Mouse (Mus musculus) large intestine, adult 2 months (tissue): ENCODE data around the gene Clec1a. TPM values are rescaled to one million over a fixed set of nuclear protein-coding genes. Genes with fewer than 3 reads are reported as not detected.
A peak's percentile ranks its signal among the peaks of the same experiment; 100 is the strongest.
"Not testable (repeated sequence)": the region's sequence is repeated elsewhere in the genome, so short reads cannot be mapped to it uniquely, and the experiment has no call there.

Source experiments
- DNase-seq: peaks from one replicate; pipeline ENCODE4 v3.0.0-alpha.2; 2012; ENCODE audit warnings: low read depth, low spot score
- WGBS: fragments of 180-500 bp; shearing (Covaris S2); methylation state at CpG from one replicate; pipeline ENCODE4 v1.1.7; 2018; 5-methylcytosine and 5-hydroxymethylcytosine counted together
- polyA plus RNA-seq: library from polyadenylated mRNA; depleted of rRNA; stranded (reverse); fragments of >200 nt; gene quantifications from 2 replicates; pipeline ENCODE4 v1.2.3, GENCODE M21; 2012; rRNA removed

Clec1a gene
- polyA plus RNA-seq = 0.24 and 0.58 TPM in 2 replicates

DNA sequence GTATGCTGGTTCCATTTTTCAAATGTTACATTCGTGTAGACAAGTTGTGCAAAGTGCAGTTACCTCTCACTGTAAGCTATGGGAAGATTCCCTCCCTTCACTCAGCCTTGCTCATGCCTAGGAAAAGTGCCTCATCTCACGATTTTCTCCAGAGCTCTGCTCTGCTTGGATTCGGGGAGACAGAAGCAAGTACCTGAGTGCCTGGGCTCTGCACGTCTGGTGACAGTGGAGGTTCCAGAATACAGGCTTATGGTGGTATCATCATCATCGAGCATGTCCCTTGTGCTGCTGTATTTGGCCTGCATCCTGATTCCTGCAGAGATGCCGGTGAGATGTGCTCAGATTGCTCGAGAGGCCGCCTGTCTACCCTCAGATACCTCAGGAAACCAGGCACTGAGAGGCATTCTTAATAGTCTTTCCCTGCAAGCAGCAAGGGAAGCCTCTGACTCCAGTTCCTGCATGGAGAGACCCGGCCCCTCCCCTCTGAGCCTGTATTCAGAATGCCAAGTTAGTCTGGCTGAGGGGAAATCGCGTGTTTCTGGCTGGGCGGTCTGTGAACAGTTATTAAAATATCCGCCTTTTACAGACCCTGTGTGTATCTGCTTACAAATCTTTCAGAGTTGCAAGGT lies at the start of gene Clec1a:
Clec1a (minus strand) TSS at position 590 of the 629 bp plus-strand sequence.
- WGBS = 56% methylated on average over 13 of the region's 13 CpGs
- DNase-seq = no peak

DNA sequence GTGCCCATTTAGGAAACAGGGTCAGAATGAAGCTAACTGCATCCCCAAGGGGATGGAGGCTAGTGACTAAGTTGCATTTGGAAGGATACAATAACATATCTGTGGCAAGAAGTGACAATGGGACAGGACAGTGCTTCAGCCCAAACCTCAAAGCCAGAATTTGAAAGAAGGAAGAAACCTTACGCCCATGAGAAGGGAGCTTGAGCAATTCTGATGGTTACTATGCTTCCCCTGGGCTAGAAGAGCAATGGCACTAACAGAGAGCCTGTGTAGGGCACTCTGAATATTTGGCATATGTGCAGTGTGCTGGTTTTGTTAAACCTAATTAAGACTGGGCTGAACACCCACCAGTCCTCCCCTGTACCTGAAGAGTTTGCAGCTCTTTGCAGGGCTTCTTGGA lies 47.7 kb upstream of the Clec1a start:
- 85% methylated on average over 1 of the region's 1 CpGs for WGBS
- not testable (repeated sequence) for DNase-seq

DNA sequence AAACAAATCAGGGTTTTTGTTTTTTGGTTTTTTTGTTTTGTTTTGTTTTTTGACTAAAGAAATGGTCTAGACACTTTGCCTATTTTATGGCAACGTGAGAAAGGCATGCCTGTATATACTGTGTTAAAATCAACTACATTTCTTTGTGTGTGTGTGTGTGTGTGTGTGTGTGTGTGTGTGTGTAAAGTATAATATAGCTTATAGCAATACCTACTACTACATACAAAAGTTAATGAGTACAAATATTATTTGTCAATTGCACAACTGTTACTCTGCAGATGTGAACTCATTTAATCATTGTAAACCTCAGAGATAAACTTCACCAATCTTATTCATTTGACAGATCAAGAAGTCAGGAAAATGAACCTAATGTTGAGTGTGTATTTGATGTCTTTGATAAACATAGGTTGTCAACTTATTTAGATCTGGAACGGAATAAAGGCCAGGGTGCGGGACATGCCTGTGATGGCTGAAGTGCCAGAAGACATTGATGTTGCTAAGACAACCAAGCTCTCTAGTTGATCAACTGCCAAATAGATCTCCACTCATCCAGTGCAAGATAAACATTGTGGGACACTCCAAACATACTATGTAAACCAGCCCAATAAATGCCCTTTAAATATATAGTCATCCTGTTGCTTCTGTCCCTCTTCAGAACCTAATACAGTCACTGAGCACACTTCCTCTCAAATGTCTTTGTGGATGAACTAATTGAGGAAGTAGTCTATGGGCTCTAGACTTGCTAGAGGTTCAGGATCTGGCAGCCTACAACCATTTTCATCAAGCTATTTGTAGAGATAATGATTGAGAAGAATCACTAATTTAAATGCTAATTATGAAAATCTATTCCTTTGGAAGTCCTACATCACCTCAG lies 45.8 kb upstream of the Clec1a start:
- 76% methylated on average over 3 of the region's 3 CpGs for WGBS

DNA sequence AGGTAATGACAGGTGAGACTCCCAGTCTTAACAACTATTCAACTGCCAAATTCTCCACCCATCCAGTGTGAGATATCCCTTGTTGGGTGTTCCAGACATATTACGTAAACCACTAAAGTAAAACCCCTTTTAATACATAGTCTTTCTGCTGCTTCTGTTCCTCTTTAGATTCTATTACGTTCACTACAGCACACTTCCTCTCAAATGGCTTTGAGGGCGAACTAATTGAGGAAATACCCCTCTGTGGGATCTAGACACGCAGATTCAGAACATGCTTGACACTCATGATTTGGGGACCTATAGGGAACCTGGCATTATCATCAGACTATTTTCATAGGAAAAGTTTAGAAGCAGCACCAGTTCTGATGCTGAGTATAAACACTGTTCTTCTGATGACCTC lies 43.1 kb upstream of the Clec1a start:
- no peak for DNase-seq
- 78% methylated on average over 4 of the region's 4 CpGs for WGBS

More for the DNA sequence above, 45.8 kb upstream of the Clec1a start:
- no peak for DNase-seq

DNA sequence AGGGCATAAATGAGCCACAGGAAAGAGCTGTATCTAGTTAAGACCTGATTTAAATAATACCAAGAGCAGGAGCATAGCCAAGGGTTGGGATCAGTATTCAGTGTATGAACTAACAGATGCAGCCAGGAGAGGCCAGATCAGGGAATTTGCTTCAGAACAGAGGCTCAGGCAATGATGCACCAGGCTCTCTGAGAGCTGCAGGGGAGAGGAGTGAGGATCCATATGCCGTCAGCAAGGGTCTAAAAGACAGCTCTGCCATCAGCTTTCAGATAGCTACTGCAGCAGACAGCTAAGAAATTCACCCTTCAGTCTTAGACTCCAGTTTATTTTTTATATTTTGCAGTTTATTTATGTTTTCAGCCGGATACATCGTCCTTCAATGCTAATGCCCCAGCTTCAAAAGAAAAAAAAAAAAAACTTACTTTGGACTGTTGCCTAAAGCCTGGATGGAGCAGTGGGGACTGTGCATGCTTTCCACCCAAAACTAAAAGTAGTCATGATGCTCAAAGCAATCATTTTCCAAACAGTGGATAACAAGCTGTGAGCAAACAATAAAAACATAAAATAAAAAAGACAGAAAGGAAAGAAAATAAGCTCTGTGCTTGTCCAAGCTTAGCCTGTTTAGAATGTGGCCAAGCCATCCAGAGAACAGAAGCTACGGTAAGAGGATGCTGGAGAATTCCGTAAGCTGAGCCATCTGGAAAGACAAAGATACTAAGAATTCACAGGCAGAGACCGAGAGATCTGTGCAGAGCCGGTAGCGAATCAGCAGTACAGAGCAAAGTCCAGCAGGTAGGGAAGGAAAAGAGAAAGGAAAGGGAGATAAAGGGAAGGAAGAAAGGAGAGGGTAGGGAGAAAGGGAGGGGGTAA lies 28.5 kb upstream of the Clec1a start:
- 38% methylated on average over 8 of the region's 8 CpGs for whole genome bisulfite sequencing
- DNase-seq = no peak

DNA sequence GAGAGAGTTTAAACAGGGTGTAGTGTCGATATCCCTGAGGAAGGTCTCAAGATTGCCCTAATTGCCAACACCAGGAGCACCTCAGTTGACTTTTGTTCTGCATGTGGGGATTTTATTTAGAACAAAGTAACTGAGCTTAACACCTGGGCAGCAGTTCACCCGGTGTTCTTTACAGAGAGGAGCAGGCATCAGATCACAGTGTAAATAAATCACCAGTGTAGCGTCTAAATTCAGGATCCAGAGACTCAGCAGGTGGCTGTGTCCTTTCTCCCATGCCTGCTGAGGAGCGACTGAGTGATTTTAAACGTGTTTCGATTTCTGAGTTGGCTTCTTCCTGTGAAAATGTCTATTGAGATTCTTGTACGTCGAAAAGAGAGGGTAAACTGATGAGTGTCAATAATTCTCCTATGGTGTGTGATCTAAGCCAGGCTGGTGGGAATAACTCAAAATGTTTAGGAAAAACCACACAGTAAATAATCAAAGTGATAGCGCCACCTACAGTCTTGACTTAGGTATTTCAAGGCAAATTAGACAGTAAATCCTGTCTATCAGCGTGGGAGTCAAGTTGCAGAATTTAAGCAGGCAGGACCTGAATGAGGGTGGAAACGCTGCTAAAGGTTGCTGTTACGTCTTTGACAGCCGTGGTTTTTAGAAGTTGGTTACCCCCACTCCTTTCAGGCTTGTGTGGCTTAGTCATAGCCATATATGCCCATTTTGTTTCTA lies 24.8 kb upstream of the Clec1a start:
- WGBS = 26% methylated on average over 13 of the region's 13 CpGs
- no peak for DNase-seq

DNA sequence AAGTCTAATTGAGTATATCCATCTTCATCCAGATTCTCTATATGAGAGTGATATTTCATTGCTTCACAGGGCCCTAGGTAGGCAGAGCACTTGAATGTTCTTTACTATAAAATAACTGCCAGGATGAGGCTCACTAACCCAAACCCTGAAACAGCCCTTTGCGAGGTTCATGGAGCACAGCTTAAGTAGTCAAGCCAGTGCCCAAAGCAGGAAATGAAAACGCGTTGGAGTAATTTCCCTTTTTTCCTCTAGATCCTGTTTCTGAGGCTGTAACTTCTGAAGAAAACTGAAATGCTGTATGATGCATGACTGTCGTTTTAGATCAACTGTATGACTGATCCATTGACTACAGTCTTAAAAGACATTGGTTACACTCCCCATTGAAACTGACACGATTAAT lies 20.8 kb upstream of the Clec1a start:
- WGBS = 76% methylated on average over 5 of the region's 5 CpGs
- DNase-seq = no peak

DNA sequence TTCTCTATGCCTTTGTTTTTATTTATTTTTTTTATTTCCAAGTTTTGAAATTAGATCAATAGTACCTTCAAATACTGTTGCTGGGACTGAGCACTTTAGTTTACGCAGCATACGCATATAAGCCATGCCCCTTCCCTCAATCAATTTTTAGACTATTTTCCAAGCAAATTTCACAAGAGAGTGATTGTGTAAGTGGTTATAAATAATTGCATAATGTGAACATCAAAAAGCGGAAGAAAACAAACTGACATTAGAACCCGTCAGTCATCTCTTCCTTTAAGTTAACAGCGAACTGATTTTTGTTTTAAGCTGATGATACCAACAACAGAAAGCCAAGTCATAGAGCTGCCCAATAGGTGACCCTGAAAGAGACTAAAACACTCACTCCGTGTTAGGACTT lies 19.6 kb upstream of the Clec1a start:
- no peak for DNase-seq

DNA sequence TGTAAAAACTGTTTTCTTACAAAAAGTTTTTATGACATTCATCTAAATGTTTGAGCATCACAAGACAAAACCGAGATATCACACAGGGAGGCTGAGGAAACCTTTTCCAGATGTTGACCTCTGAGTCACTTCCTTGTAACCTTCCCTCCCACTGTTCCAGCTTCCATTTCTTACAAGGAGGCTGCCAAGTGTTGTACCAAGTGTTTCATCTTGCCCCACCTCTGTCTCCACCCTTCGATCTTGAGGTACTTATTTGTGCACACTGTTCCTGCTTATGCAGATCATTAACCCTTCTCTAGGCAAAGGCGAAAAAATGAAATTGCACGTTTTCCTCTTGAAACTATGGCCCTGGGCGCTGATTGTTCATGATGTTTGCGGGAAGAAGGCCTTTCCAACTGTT lies 2.1 kb downstream of the Clec1a start:
- whole genome bisulfite sequencing = 39% methylated on average over 6 of the region's 6 CpGs
- no peak for DNase-seq

More for the DNA sequence above, 19.6 kb upstream of the Clec1a start:
- 89% methylated on average over 6 of the region's 6 CpGs for whole genome bisulfite sequencing

DNA sequence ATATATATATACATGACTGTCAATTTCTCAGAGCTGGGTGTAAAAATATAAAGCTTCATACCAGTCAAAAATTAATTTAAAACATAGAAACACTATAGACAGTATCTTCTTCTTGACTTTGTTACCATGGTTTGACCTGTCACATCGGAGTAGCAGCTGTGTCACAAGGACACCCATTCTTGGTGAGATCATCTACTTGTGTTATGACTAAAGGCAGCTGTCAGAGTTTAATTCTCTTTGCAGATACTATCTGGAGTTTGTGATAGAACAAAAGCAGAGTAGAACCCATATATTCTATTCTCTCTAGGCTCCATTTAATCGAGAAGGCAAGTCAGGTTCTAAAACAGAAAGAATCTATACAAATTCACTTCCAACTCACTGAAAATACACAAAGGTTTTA lies 13.8 kb downstream of the Clec1a start:
- 84% methylated on average over 2 of the region's 2 CpGs for WGBS
- DNase-seq = no peak

DNA sequence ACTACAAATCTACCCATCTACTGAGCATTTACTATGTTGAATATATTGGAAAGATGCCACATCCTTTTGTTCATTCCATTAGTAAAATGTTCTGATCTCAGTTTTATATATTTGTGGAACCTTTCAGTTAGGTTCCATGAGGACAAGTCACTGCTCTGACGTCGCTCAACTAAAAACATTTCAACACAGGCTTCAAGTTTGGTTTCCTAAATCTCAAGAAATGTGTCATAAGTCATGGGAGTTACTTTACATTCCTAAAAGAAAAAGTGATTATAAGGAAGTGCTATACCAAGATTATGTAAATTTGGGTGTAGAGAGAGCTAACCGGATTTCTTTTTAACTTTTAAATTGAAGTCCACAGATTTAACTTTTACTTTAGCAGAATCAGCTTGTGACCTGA lies 15.8 kb downstream of the Clec1a start:
- 69% methylated on average over 3 of the region's 3 CpGs for WGBS
- no peak for DNase-seq

DNA sequence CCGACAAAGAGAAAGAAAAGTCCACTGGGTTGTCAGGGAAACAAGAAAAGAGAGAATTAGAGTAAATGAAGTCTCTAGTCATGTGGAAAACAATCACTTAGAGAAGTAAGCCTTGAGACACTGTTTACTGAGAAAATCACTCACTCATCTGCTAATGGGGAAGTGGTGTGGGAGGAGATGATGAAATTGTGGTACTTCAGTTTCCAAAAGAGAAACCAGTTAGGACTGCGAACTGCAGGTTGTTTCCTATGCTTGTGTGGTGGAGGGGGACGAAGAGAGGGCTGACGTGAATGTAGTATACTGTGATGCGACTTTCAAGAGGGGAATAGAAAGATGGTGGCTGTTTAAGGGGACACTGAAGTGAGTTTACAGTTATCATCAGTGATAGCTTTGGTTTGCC lies 17.6 kb downstream of the Clec1a start:
- DNase-seq = no peak
- 80% methylated on average over 5 of the region's 5 CpGs for WGBS

DNA sequence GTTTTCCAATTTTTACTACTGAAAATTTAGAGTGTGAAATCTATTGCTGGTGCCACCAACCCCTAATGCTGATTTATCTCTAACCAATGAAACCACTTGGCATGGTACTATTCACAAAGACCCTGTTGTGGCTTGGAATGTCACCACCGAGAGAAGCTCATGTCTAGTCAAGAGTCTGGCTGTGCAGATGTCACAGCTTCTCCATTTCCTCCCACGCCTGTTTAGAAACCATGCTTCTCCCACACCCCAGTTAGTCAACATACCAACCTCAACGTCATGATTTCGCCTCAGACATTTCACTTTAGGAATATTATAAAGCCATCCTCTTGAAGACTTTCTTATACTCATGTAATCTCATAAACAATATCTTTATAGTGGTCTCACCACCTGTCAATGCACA lies 24.5 kb downstream of the Clec1a start:
- 66% methylated on average over 4 of the region's 4 CpGs for WGBS
- DNase-seq = no peak

DNA sequence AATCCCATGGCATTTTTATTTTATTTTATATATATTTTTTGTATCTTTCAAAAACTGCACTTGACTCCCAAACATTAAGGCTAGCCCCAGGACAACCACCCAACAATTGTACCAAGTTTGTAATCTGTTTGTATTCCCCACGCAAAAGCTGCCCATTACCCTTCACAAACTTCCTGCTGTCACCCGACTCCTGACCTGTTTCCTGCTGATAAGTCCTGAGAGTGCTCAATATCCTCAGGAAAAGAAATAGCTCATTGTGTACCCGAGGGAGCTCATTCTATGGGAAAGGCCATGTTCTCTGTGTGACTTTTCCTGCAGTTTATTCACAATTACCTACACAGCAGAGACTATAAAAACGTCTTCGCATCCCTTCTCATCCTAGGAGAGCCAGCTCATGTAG lies 26.0 kb downstream of the Clec1a start:
- WGBS = 20% methylated on average over 5 of the region's 5 CpGs
- DNase-seq = no peak

DNA sequence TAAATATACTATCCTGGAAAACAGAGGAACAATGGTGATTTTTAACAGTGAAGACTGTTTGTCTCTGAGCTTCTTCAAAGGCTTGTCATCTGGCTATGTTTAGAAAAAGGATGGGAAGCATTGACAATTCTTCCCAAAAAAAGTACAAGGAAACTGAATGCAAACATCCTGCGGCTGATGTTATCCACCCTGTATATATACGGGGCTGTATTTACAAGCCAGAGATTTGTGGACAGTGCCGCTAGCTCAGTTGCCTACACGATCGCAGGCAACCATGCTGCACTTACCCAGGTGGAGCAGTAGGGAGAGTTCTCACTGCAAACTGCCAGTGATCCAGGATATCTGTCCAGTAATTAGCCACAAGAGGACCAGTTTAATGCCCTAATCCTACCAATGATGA lies 26.6 kb downstream of the Clec1a start:
- DNase-seq = no peak
- 43% methylated on average over 5 of the region's 5 CpGs for WGBS

DNA sequence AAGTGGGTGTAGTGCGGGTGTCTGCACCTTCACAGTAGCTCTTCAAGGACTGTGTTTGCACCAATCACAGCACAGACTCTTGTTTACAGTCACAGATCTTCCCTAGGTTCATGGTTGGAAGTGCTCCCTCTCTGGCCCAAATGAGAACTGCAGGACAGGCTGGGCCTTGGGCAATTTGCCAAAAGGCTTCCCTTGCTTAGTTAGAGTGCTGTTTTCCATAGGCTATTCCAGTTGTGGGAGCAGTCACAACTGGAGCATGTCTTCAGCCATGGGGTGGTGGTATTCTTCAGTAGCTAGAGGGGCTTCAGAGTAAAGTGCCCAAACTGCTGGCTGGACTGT lies 28.1 kb downstream of the Clec1a start:
- peak; percentile 57 for DNase-seq
- 18% methylated on average over 1 of the region's 1 CpGs for WGBS

DNA sequence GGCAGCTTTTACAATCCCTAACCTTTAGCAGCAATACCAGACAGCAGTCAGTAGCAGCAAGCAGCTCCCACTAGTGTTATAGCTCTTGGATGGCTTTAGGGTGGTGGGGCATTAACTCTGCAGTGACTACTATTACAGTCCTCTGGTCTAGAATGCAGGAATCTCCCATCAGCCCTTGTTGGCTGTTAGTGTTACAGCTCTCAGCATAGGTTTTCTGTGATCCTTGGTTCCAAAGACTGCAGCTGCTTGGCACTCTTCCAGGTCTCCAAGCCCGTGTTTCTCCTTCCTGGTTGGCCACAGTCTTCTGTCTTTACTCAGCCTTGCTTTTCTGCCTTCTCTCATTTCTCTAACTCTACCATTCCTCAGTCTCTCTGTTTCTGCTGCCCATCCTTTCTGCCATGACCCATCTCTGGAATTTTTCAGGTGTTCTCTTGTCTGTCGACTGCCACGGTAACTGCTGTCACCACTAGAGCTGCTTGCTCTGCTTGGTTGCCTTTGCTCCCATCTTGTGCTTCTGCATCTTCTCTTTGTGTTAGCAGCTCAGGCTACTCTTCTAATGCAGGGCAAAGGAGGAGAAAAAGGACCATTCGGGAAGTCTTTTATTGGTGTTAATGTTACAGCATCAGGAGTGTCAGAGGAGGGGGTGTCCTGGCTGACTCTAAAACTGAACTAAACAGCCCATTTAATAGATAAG lies 28.6 kb downstream of the Clec1a start:
- WGBS = 18% methylated on average over 4 of the region's 4 CpGs
- peak; percentile 48 for DNase-seq

DNA sequence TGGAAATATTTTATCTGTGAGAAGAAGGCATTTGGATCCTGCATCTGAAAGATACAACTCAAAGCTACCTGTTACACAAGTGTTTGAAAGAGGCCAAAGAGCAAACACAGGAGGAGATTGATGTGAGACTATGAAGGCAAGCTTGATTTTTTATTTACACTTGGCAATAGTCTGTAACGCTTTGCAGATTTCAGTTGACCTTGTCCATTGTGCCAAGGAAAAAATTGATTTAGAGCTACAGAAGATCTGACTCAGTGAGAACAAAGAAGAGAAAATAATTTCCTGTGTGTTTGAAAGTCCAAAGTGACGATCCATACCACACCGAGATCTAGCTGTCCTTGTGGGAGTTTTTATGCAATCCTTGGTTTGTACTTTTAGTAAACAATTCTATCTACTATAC lies 29.5 kb downstream of the Clec1a start:
- no peak for DNase-seq
- WGBS = 24% methylated on average over 3 of the region's 3 CpGs

DNA sequence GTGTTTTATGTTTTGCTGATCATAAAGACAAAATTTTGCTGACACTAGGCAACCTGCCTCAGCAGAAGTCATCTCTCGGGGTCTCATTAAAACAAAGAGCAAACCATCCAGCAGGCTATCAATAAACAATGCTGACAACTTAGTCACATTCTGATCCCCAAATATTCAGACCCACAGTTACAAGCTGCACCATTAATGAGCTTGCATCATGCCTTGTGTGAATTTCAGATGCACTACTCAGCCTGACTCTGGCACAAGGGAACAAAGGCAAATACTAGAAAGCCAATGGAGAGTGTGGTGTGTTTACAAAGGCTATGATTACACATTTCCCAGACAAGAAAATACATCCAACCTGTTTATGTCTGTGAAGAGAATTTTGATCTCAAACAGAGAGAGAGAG lies 37.6 kb downstream of the Clec1a start:
- no peak for DNase-seq
- 79% methylated on average over 1 of the region's 1 CpGs for WGBS
